Mouse (Mus musculus) T-helper 2 cell (primary cell): Measurements from ENCODE around the gene Gdpd4.

ENCODE experiments used
- in situ Hi-C: fragments of 300-600 bp; cut with MboI, MseI; formaldehyde crosslinking; loops from one replicate; pipeline ENCODE4 v1.15.1; 2025; ENCODE audit warnings: high pct_unique_total_duplicates

The Gdpd4 gene

GRCm38 (mm10) chr7:97919742-97920141, at the start of gene Gdpd4:
Gdpd4 (plus strand) TSS chr7:97919955.
- in situ Hi-C loops = no loop called here

DNA sequence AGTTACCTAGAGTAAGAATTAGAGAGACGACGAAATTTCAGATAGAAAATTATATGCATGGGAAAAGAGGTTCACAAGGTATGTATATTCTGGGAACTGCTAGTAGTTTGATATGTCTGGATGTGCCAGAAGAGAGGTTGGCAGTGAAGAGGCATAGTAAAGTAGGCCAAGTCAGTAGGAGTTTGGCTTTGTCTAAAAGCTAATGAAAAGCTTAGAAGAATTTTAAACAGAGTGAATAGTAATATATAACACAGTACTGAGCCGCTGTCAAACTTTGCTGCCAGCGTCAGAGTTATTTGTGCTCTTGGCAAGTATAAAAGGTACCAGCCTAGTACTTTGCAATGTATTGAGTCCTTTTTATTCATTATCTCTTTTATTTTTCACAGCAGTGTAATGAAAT, 47.4 kb upstream of the Gdpd4 start:
- in situ Hi-C loops = no loop called here

- in situ Hi-C loops = no loop called here
Measured at GRCm38 (mm10) chr7:97873317-97873716, 46.4 kb upstream of the Gdpd4 start.

GRCm38 (mm10) chr7:97877846-97878538, 41.8 kb upstream of the Gdpd4 start:
- in situ Hi-C loops = no loop called here

DNA sequence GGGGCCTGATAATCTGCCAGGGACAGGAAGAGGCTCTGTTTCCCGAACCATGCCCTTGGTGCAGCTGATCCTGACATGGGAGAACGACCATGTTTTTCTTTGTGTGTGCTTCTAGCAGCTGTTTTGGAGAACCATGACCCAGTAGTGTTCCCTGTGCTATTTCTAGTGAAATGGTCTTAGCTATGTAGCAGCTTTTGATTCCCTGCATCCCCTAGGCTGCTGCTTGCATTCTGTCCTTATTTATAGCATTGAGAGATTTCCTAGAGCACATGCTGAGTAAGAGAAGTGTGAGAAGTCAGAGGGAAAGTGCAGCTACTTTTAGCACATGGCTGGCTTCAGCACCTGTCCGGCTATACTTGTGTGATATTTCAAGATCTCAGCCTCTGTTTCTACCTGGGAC, 8.1 kb upstream of the Gdpd4 start:
- in situ Hi-C loops = no loop called here

GRCm38 (mm10) chr7:97914833-97915516, 4.8 kb upstream of the Gdpd4 start:
- in situ Hi-C loops = no loop called here

DNA sequence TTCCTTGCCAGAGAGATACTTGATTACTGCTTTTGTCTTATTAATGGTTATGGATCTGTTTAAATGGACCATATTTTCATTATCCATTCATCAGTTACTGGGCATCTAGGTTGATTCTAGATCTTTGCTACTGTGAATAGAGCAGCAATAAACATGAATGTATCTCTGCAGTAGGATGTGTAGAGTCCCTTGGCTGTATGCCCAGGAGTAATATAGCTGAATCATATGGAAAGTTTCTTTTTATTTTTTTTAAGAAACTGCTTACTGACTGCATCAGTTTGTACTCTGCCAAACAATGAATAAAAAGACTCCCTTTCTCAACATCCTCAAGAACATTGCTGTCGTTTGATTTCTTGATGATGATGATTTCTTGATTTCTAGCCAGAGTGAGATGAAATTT, 6.1 kb downstream of the Gdpd4 start:
- in situ Hi-C loops = no loop called here

DNA sequence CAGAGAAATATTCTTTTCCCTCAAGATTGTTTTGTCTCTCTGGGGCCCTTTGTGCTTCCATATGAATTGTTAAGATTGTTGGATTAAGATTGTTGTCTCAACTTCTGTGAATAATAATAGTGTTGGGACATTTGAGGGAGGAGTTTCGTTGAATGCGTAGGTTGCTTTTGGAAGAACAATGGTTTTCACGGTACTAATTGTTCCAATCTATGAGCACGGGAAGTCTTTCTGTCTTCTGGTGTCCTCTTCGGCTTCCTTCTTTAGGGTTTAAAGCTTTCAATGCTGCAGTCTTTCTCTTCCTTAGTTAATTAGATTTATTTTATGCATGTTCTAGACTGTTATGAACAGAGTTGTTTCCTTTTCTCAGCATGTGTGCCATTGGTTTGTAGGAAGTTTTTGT, 7.2 kb downstream of the Gdpd4 start:
- in situ Hi-C loops = no loop called here

GRCm38 (mm10) chr7:97944485-97944884, 24.7 kb downstream of the Gdpd4 start:
- in situ Hi-C loops = no loop called here

DNA sequence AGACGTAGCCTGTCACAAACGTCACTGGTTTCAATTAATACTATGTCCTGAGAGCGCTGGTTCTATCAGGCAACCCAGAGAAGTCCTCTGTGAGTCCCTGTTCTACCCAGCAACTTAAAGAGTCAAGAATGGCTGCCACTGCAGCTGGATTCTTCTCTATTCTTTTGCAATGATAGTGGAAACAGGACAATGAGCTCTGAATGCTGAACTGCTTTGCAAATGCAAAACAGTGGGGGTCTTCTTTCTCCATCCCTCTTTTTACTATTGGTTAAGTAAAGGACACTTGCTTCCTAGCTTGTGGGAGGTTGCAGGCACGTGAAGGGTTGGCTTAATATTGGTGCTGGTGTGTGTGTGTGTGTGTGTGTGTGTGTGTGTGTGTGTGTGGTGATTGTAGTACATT, 52.7 kb downstream of the Gdpd4 start:
- in situ Hi-C loops = no loop called here

GRCm38 (mm10) chr7:97977463-97977862, 57.7 kb downstream of the Gdpd4 start:
- in situ Hi-C loops = loop anchor here (5.0 kb wide), 1 partner anchor 230 kb away; no protein-coding TSS in a partner anchor

DNA sequence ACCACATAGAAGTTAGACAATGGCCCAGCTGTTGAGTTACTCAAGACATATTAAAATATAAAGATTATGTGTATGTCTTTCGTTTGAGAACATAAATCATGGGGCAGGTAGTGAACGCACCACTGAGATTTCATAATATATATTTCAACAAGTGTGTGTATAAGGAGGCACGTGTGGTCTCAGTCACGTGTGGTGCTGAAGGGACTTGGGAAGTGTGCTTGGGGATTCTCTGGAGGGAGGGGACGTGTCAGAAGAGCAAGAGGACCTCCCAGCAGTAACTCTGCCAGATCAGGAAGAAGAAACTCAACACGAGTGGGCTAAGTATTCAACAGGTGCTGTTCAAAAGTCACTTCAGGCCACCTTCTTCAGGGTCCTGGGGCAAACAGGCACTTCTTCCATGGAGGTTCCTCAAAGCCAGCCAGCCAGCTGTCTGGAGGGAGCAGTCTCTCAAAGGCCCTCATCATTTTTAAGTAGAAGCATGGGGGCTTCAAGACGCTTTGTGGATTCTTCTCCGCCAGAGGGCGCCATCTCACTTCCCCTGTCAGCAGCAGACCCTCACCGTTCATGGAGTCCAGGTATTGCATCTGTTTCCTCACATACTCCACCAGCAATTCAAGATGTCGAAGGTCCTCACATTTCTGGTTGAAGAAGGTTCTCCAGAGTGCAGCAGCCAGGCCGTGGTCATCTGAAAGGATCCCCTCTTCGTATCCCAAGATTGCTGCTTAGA, 64.5 kb downstream of the Gdpd4 start:
- in situ Hi-C loops = loop anchor here (10.0 kb wide), 1 partner anchor 141 kb away; no protein-coding TSS in a partner anchor

DNA sequence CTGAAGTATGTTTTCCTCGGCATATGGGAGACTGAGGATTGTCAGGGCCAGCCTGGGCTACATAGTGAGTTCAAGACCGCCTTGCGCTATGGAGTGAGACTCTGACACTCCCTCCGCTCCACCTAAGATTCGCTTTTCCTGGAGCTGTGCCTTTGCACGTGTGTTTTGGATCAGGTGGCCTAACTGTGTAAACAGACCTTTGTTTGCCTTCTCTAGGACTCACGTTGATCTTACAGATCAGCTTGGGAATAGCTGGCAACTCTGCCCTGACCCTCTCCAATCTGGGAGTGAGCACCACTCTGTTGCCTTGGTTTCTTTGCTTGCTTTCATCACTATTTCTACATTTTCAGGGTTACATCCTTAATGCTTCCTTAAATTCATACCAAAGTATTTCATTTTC, 82.9 kb downstream of the Gdpd4 start:
- in situ Hi-C loops = no loop called here

DNA sequence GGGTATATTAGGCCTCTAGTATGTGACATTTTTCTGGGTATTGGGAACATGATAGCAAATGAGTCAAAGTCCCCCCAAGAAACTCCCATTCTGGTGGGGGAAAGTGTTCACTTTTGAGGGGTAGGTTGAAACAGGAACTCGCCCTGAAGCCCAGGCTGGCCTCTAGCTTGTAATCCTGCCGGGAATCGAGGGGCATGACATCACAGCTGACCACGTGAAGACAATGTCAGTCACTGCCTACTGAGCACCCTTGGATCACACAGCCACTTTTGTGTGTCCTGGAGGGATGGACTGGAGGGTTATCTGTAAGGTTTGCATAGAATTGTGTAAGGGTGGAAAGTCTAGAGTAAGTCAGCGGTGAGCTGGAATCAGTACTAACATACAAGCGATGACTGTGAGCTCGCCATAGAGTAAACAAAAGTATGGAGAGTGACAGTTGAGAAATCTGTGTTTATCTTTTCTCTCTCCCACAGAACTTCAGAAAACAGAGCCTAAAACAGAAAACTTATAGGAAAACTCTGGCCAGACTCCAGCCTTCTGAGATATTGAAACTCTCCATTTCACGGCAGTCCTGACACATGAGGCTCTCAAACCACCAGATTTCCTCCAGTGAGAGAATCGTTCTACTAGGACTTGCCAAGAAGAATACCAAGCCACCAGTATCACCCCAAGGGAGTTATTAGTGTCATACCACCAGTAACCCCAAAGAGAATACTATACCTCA, 128.5 kb downstream of the Gdpd4 start:
- in situ Hi-C loops = no loop called here

DNA sequence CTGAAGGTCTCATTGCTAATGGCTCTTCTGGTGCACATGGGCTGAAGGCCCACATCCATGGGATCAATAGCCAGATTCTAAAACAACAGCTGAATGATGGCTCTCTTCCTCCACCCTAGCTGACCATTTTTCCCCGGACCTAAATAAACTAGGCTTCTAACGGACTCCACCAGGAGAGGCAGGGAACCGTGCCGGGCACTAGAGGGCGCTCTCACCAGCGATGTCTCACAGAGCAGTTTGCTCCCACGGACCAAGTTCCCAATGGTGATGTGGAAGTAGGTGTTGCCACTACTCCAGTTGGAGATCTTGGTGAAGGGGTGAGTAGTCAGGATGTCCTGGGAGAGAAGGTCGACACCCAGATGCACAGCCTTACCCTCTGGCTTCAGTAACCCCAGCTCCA, 132.2 kb downstream of the Gdpd4 start:
- in situ Hi-C loops = no loop called here

GRCm38 (mm10) chr7:98054461-98054860, 134.7 kb downstream of the Gdpd4 start:
- in situ Hi-C loops = no loop called here

GRCm38 (mm10) chr7:98054942-98055341, 135.2 kb downstream of the Gdpd4 start:
- in situ Hi-C loops = no loop called here

DNA sequence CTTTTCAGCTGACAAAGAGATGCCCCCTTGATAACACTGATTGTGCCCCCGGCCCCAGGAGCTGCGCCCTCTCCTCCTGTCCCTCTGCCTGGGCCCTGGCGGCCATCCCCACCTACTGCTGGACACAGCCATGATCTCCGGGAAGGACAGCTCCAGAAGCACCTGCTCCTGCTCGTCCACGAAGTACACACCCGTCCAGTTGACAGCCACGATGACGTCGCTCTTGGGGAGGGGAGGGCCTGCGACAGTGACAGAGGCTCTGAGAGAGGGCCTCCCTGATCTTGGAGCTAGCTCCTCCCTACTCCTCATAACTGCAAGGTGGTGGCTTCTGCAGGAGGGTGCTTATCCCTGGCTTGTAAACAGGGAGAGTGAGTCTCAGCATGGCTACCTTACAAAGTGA, 146.5 kb downstream of the Gdpd4 start:
- in situ Hi-C loops = loop anchor here (5.0 kb wide), 1 partner anchor 51 kb away; the partner anchor contains the start of gene Myo7a

DNA sequence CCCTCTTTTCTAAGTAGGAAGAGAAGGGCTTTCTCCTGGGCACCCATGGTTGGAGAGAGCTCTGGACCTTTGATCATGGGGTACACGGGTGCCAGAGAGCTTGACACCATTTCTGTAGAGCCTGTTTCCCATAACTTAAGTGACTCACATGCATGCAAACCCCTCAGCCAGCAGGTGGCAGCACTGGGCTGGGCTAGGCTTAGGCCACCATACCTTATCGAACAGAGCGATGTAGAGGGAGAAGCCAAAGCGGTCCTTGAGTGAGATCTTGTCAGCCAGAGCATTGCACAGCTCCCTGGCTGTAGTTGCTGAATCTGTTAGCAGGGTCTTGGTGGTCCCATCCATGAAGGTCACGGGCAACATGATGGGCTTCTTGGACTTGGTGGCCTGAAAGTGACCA, 151.9 kb downstream of the Gdpd4 start:
- in situ Hi-C loops = no loop called here

- in situ Hi-C loops = no loop called here
Measured at GRCm38 (mm10) chr7:98077453-98077852, 157.7 kb downstream of the Gdpd4 start.

DNA sequence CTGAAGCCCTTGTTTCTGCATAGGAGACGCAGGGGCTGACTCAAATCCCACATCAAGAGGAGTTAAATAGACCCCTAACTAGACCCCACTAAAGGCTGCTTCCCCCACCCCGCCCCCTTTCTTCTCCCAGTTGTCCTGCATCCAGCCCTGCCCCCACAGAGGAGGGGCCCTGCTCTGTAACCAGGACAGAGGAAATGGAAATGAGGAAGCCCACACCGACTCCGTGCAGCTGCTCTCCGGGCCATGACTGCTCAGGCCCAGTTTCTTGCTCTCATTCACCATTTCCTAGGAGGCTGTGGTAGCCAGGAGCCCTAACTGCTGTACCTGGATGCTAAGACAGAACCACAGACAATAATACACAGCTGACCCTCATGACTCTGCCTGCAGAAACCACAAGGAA, 162.6 kb downstream of the Gdpd4 start:
- in situ Hi-C loops = no loop called here
